Mouse (Mus musculus) liver, embryonic 11.5 days (tissue): ENCODE results near the gene Cdh18. TPM values are rescaled to one million over a fixed set of nuclear protein-coding genes. Genes with fewer than 3 reads are reported as not detected.
"Not testable (repeated sequence)": the region's sequence is repeated elsewhere in the genome, so short reads cannot be mapped to it uniquely, and the experiment has no call there.

ENCODE experiments used
- ATAC-seq: fragments of 200-750 bp; cut with Nextera tagmentation; replicated peaks from 2 replicates; pipeline ENCODE4 v1.8.0; 2017; ENCODE audit warnings: moderate number of reproducible peaks, mild to moderate bottlenecking, moderate TSS enrichment, moderate library complexity; ENCODE audit not compliant: low FRiP score
- DNase-seq: peaks from one replicate; pipeline ENCODE4 v3.0.0-alpha.2; 2017; ENCODE audit warnings: low spot score
- H3K27ac ChIP-seq: fragments of 300-500 bp; sonication (generic); 2 replicates; pipeline ENCODE4 v1.5.1; 2014; ENCODE audit warnings: mild to moderate bottlenecking, low read depth, low read length, control low read depth
- H3K27me3 ChIP-seq: fragments of 300-500 bp; sonication (generic); replicated peaks from 2 replicates; pipeline ENCODE4 v1.6.1; 2014; ENCODE audit warnings: low read length, mixed read lengths; ENCODE audit not compliant: control insufficient read depth, insufficient read depth
- H3K36me3 ChIP-seq: fragments of 300-500 bp; sonication (generic); 2 replicates; pipeline ENCODE4 v1.6.1; 2014; ENCODE audit warnings: mild to moderate bottlenecking, low read length, moderate library complexity, mixed read lengths; ENCODE audit not compliant: control insufficient read depth, insufficient read depth
- H3K4me1 ChIP-seq: fragments of 300-500 bp; sonication (generic); replicated peaks from 2 replicates; pipeline ENCODE4 v1.6.1; 2014; ENCODE audit warnings: low read length, mixed read lengths; ENCODE audit not compliant: control insufficient read depth, insufficient read depth
- H3K4me2 ChIP-seq: fragments of 300-500 bp; sonication (generic); 2 replicates; pipeline ENCODE4 v1.6.1; 2014; ENCODE audit warnings: mild to moderate bottlenecking, control low read depth, moderate library complexity
- H3K4me3 ChIP-seq: fragments of 300-500 bp; sonication (generic); 2 replicates; pipeline ENCODE4 v1.5.1; 2014; ENCODE audit warnings: low read depth, low read length, control low read depth
- H3K9ac ChIP-seq: fragments of 300-500 bp; sonication (generic); 2 replicates; pipeline ENCODE4 v1.6.1; 2014; ENCODE audit warnings: low read depth, low read length, control low read depth
- H3K9me3 ChIP-seq: fragments of 300-500 bp; sonication (generic); 2 replicates; pipeline ENCODE4 v1.6.1; 2016; ENCODE audit warnings: low read length, inconsistent platforms, mixed read lengths; ENCODE audit not compliant: control insufficient read depth
- WGBS: fragments of 180-500 bp; shearing (Covaris S2); extraction: QIAGEN DNeasy Blood & Tissue Kit; methylation state at CpG from one replicate; pipeline ENCODE4 v1.1.7; 2014; 5-methylcytosine and 5-hydroxymethylcytosine counted together
- polyA plus RNA-seq: library from polyadenylated mRNA; unstranded; fragments of >200 nt; fragmentation: Nextera tagmentation; extraction: Ambion mirVana; gene quantifications from 2 replicates; pipeline ENCODE4 v1.2.1, GENCODE M21; 2014

Gene Cdh18
- polyA plus RNA-seq, 1 experiment from 2014 or later, result 0.14 TPM

DNA sequence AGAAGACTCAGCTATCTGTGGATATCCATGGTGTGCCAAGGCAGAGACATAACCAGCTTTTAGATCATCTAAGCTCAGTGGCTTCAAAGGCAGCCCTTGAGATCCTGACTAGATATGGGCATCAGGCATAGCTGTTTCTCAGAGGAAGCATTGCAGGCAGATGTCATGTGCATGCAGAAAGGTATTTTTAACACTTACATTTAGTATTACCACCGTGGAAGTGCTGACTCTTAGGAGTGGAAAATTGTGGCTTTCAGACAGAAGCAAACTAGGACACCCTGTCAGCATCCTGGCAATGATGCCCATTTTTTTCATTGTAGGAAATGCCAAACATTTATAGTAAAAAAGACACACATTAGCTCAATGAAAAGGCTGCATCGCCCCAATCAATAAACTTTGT is 503.2 kb downstream of the Cdh18 start:
- DNase-seq, result no peak
- Histone ChIP-seq H3K4me2 (no peak overlapping the region), H3K36me3 (no peaks in the 10 kb centered on the region), H3K4me3 (no peak overlapping the region), H3K4me1 (no peaks in the 10 kb centered on the region), H3K9ac (no peak overlapping the region), H3K27ac (no peak overlapping the region), H3K27me3 (no peaks in the 10 kb centered on the region), H3K9me3 (no peaks in the 10 kb centered on the region)
- WGBS, result 60% methylated on average over 2 of the region's 2 CpGs
- ATAC-seq, result no peak

DNA sequence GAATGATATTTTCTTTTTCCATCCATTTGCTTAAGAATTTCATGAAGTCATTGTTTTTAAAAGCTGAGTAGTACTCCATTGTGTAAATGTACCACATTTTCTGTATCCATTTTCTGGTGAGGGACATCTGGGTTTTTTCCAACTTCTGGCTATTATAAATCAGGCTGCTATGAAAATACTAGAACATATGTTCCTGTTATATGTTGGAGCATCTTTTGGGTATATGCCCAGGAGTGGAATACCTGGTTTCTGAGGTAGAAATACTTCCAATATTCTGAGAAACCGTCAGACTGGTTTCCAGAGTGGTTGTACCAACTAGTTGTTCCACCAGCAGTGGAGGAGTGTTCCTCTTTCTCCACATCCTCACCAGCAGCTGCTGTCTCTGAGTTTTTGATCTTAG is 536.5 kb downstream of the Cdh18 start:
- WGBS, result 60% methylated on average over 1 of the region's 1 CpGs

GRCm38 (mm10) chr15:23087535-23087934 is 538.7 kb downstream of the Cdh18 start:
- no peaks in the 10 kb centered on the region for H3K4me1 ChIP-seq
- H3K36me3 ChIP-seq, result no peaks in the 10 kb centered on the region
- no peaks in the 10 kb centered on the region for H3K9me3 ChIP-seq
- ATAC-seq, result no peak
- WGBS, result 78% methylated on average over 2 of the region's 2 CpGs
- H3K9ac ChIP-seq, result no peak overlapping the region
- no peak for DNase-seq
- H3K4me3 ChIP-seq, result no peak overlapping the region
- no peak overlapping the region for H3K27ac ChIP-seq
- H3K4me2 ChIP-seq, result no peak overlapping the region
- H3K27me3 ChIP-seq, result no peaks in the 10 kb centered on the region

More for the DNA sequence above, 536.5 kb downstream of the Cdh18 start:
- H3K4me2 ChIP-seq, DNase-seq, H3K27me3 ChIP-seq, H3K9me3 ChIP-seq, ATAC-seq, H3K4me1 ChIP-seq, H3K4me3 ChIP-seq, H3K9ac ChIP-seq, H3K36me3 ChIP-seq, H3K27ac ChIP-seq: not testable (repeated sequence)

DNA sequence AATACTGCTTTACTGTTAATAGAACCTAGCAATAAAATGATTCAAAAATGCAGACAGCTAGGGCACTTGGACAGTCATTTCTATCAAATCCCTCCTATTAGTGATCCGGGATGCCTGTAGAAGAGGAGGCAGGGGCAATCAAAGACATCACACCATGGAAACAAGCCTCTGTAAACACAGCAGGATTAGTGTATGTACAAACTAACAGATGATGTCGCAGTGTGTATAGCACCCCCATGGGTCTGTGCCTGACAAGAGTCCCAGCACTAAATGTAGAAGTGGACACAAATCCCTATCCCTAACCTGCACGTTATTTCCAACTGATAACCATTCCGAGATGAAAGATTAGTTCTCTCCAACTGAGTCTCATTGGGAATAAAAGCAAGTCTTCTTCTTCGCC is 547.8 kb downstream of the Cdh18 start:
- ATAC-seq (no peak), DNase-seq (no peak)
- no peak overlapping the region for H3K27ac ChIP-seq
- no peak overlapping the region for H3K4me2 ChIP-seq
- no peaks in the 10 kb centered on the region for H3K4me1 ChIP-seq
- H3K9me3 ChIP-seq, result no peaks in the 10 kb centered on the region
- H3K4me3 ChIP-seq, result no peak overlapping the region
- WGBS, result 78% methylated on average over 5 of the region's 5 CpGs
- H3K27me3 ChIP-seq, result no peaks in the 10 kb centered on the region
- no peaks in the 10 kb centered on the region for H3K36me3 ChIP-seq
- no peak overlapping the region for H3K9ac ChIP-seq

DNA sequence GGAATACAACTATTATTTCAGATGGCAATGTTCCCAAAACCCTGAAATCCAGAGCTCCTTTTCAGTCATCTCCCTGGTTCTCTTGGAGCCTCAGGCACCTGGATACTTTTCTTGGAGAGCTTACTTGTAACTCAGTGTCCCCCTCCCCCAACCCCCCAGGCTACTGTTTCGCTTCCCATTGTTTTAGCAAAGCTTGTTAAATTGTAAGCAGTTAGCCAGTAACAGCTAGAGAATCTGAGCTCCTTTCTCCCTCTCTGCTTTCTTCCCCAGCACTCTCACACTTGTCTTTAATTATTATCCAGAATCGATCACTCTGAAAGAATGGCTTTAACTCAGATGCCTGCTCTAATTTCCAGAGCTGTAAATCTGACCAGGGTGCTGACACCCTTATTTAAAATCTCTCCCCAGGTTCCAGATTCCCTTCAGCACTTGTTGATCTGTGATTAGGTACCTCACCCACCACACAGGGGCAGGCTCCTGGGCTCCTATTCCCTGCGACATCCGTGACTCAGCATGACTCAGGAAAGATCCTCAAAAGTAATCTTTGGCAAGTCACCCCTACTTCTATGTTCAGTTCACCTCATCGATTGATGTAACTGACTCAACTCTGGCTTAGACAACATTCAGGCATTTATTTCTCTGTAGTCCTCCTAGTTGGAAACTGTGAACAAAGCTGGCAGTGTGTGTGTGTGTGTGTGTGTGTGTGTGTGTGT is 556.0 kb downstream of the Cdh18 start:
- no peak overlapping the region for H3K27ac ChIP-seq
- ATAC-seq (no peak), DNase-seq (no peak)
- H3K4me2 ChIP-seq, result no peak overlapping the region
- H3K27me3 ChIP-seq, result no peaks in the 10 kb centered on the region
- no peaks in the 10 kb centered on the region for H3K9me3 ChIP-seq
- WGBS, result 42% methylated on average over 5 of the region's 5 CpGs
- no peaks in the 10 kb centered on the region for H3K36me3 ChIP-seq
- H3K4me3 ChIP-seq, result no peak overlapping the region
- no peaks in the 10 kb centered on the region for H3K4me1 ChIP-seq
- no peak overlapping the region for H3K9ac ChIP-seq

DNA sequence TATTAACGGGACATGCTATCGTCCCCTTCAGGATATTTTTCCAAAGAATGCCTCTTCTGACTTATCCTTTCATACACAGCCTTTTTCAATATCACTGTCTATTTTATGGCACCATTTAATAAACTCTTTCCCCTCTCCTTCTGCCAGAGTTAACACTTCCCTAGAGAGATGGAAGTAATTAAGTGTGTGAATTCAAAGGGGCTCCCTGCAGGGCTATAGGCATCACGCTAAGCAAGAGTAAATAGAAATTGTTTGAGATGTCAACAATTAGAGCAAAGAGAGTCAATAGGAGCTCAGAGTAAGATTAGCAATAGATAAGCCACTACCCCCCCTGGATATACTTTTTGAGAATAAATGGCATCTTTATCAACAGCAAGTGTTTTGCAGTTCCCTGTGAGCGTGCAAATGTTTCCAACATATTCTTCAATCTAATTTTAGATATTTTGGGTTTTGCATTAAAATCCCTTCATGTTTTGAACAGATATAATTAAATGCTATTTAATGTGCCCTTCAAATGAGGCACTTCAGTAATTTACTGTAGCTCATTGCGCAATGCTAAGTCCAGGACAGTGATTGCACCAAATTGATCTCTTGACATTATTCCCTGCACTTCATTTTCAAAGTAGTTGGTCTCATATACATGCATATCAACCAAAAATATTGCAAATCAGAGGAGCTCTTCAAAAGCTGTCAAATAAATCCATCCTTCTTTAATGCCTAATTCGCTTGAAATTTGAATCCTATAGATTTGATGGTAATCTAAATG is 586.3 kb downstream of the Cdh18 start:
- ATAC-seq (no peak), DNase-seq (no peak)
- WGBS, result 73% methylated on average over 6 of the region's 6 CpGs
- Histone ChIP-seq H3K9me3 (no peaks in the 10 kb centered on the region), H3K4me1 (no peaks in the 10 kb centered on the region), H3K36me3 (no peaks in the 10 kb centered on the region), H3K9ac (no peak overlapping the region), H3K4me3 (no peak overlapping the region), H3K27ac (no peak overlapping the region), H3K27me3 (no peaks in the 10 kb centered on the region), H3K4me2 (no peak overlapping the region)

DNA sequence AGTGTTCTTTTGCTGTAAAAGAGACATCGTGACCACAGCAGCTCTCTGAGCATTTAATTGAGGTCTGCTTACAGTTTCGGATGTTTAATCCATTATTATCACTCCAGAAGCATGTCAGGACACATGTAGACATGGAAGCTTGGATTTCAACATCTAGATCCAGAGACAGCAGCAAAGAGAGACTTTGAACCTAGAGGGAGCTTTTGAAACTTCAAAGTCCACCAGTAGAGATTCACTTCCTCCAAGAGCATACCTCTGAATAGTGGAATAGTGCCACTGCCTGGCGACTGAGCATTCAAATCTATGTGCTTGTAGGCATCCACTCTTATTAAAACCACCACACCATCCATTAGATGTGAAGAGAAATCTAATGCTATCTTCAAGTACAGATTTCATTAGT is 588.1 kb downstream of the Cdh18 start:
- Histone ChIP-seq H3K9ac (no peak overlapping the region), H3K4me2 (no peak overlapping the region), H3K27me3 (no peaks in the 10 kb centered on the region), H3K4me3 (no peak overlapping the region), H3K4me1 (no peaks in the 10 kb centered on the region), H3K27ac (no peak overlapping the region), H3K36me3 (no peaks in the 10 kb centered on the region), H3K9me3 (no peaks in the 10 kb centered on the region)
- DNase-seq, result no peak
- ATAC-seq, result no peak
- 72% methylated on average over 3 of the region's 3 CpGs for WGBS

GRCm38 (mm10) chr15:23142907-23143306 is 594.1 kb downstream of the Cdh18 start:
- H3K4me1 ChIP-seq, H3K9me3 ChIP-seq, H3K36me3 ChIP-seq, H3K27me3 ChIP-seq, H3K4me2 ChIP-seq, H3K9ac ChIP-seq, H3K27ac ChIP-seq, ATAC-seq, DNase-seq, H3K4me3 ChIP-seq: not testable (repeated sequence)
- 60% methylated on average over 1 of the region's 1 CpGs for WGBS

GRCm38 (mm10) chr15:23155883-23156282 is 607.1 kb downstream of the Cdh18 start:
- no peak for DNase-seq
- H3K36me3 ChIP-seq, result no peaks in the 10 kb centered on the region
- no peaks in the 10 kb centered on the region for H3K9me3 ChIP-seq
- no peak for ATAC-seq
- no peaks in the 10 kb centered on the region for H3K4me1 ChIP-seq
- no peak overlapping the region for H3K4me2 ChIP-seq
- no peak overlapping the region for H3K27ac ChIP-seq
- H3K27me3 ChIP-seq, result no peaks in the 10 kb centered on the region
- no peak overlapping the region for H3K9ac ChIP-seq
- 55% methylated on average over 2 of the region's 2 CpGs for WGBS
- H3K4me3 ChIP-seq, result no peak overlapping the region
